Mouse (Mus musculus) megakaryocyte progenitor cell, adult 5-6 weeks (primary cell): ENCODE measurements around the gene Syngr2. TPM values are rescaled to one million over a fixed set of nuclear protein-coding genes. Genes with fewer than 3 reads are reported as not detected.
A peak's percentile ranks its signal among the peaks of the same experiment; 100 is the strongest.
"Not testable (repeated sequence)": the region's sequence is repeated elsewhere in the genome, so short reads cannot be mapped to it uniquely, and the experiment has no call there.

ENCODE experiments used
- ATAC-seq: replicated peaks from 2 replicates; pipeline ENCODE4 v1.8.0; 2016; ENCODE audit warnings: mild to moderate bottlenecking, moderate TSS enrichment, inconsistent platforms; ENCODE audit not compliant: poor library complexity
- total RNA-seq, 2 experiments: library from RNA; stranded (forward) in 1 of 2; stranded (reverse) in 1 of 2; fragments of 157-497, 149-512 nt in 1 of 2; fragments of 200-1000 nt in 1 of 2; gene quantifications; 2 replicates each; pipeline versions ENCODE4 v1.2.3 to v1.2.4; 2015 to 2017

The Syngr2 gene
- total RNA-seq, 2 experiments from 2014 or later = 164 to 243 TPM

DNA sequence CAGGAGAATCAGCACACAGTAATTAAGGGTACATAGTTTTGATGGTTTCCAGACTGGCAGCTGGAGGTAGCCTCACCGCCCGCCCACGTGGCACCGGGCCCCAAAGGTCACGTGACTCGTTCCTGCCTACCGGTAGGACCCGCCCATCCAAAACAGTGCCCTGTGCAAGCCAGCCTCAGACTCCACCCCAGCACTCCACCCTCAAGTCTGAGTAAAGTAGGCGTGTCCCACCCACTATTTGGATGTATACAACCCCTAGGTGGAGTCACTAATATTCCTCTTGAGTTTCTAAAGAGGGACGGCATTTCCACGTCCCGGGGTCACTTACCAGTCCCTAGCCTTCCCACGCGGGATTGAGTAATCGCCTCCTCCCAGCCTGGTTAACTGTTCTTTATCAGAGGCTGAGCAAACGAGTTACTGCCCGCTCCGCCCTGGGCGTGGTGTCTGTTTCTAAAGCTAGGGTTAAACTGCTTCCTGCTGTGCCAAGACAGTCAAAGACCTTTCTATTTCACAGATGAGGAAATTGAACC, 28.8 kb upstream of the Syngr2 start:
- ATAC-seq = peak; percentile 60

DNA sequence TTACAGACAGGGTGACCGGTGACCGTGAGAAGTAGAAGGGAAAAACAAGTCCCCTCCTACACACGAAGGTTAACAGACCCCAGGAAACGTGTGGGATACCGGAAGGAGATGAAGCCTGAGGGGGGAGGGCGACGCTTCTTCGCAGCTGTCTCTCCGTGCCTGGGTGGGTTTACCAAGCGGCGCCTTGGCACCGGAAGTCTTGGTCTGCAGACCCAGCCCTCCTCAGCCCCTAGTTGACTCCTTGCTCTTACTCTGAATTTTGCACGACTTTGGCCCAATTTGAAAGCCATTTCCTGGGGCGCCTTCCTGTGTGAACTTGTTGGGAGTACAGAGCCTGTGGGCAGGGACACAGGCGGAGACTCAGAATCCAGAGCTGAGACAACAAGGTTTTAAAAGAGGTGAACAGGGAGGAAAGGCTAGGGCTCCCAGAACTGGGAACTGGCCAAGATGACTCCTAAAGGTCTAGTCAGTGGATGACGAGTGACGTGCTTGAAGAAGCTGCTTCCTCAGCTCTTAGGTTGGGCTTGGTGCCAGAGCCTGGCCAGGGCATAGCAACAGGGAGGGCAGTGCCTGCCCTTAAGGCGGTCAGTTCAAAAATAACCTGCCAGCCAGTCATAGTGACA, 28.2 kb upstream of the Syngr2 start:
- no peak; the same call in 1 of the 2 replicates for ATAC-seq

DNA sequence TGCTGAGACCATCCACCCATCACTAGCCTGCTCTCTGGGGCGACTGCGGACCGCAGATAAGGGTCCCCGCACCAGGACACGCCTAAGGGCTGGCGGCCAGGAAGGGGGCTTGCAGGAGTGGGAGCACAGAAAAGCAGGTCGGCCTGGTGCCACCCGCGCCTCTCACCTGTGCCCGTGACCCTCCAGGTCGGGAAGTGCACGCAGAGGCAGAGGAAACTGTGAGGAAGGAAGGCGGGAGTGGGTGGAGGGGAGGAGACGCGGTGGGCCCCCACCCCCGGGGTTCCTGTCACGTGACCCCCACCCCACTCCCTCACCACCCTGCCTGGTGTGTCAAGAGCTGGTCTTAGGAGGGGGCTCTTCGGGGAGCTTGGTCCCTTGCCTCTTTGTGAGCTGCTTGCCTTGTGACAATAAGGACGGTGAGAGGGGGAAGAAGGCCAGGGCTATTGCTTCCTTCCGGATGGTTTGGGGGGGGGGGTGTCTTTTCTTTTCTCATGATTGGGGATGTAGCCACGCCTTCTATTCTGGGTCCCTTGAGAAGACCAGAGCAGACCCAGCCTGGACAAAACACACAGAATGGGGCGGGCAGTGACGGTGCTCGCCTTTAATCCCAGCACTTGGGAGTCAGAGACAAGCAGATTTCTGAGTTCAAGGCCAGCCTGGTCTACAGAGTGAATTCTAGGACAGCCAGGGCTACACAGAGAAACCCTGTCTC, 27.3 kb upstream of the Syngr2 start, which contains the start of the genes Tmc8 and Tmc6:
Tmc8 (plus strand) TSS at position 84 of the 712 bp plus-strand sequence.
Tmc6 (minus strand) TSS at position 206 of the 712 bp plus-strand sequence.
- ATAC-seq = peak; percentile 4

DNA sequence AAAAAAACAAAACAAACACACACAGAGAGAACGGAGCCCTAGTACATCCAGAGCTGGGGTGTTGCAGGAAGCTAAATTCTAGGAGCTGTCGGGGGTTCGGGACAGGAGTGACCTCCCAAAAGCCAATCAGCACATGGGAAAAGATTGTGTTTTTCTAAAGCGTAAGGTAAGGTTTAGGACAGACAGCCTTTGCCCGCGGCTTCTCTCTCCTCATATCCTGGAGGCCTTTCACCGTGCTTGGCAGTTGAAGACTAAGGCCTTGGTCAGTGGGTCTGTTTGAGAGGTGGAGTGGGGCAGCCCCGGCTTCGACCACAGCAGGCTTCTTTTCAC, 26.8 kb upstream of the Syngr2 start:
- no peak for ATAC-seq

DNA sequence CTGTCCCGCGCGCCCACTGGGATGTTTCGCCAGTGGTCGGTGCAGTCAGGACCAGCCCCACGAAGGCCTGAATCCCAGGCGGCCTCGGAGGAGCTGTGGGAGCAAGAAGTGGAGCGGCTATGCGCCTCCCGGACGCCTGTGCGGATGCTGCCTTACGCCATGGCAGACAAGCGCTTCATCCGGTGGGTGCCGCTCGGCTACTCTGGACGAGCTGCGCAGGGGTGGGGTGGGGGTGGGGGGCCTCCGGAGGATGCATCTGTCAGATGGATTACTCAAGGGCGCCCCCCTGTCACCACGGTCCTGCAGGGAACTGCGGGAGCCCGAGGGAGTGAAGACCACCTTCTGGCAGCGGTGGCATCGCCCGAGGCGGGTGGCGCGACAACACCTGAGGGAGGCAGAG, 26.4 kb upstream of the Syngr2 start:
- ATAC-seq = peak; percentile 7; the same call in 1 of the 2 replicates

DNA sequence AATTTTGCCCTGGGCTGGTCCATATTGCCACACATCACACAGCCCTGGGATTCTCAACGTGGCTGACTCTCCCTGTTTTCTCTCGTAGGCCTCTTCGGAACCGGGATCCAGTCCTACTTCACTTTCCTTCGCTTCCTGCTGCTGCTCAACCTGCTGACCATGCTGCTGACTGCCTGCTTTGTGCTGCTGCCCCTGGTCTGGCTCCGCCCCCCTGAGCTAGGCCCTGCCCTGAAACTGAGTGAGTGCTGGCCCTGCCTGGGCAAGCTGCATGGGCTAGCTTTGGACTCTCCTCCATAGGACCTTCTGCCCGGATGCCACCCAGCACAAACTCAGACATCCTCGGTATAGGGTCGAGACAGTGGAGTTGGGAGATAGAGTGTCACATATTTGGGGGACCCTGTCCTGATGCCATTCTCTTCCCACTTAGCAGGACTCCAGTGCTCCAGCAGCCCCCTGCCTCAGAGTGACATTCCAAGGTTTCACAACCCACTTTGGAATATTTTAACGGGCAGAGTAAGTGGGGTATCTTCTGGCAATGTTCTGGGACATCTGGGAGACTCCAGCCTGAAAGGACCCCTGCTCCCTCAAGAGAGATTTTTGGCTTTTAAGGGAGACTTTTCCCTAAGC, 25.7 kb upstream of the Syngr2 start:
- ATAC-seq = no peak

DNA sequence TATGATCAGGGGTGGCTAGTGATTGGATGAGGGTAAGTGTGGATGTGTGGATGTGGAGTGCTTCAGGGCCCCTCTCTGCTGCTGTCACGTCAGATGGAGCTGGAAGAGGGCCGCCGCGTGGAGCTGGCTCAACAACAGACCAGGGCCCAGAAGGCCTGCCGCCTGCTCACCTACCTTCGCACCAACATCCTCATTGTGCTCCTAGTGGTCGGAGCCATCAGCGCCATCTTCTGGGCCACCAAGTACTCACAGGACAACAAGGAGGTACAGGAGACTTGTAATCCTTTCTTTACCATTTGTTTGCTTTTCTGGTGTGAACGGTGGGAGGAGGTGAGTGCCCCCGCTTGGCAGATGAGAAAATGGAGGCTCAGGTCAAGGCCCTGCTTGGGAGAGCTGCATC, 23.2 kb upstream of the Syngr2 start:
- ATAC-seq = peak; percentile 64

DNA sequence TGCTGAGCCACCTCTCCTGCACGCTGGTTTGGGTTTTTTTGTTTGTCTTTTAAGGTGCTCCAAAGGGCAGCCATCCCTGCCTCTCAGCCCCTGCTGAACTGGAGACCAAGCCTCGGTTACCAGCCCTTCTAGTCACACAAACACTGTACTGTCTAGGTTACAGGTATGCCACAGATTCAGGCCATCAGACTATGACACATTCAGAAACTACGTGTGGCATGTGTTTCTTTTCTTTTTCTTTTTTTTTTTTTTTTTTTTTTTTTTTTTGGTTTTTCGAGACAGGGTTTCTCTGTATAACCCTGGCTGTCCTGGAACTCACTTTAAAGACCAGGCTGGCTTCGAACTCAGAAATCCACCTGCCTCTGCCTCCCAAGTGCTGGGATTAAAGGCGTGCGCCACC, 21.0 kb upstream of the Syngr2 start:
- ATAC-seq = not testable (repeated sequence)

DNA sequence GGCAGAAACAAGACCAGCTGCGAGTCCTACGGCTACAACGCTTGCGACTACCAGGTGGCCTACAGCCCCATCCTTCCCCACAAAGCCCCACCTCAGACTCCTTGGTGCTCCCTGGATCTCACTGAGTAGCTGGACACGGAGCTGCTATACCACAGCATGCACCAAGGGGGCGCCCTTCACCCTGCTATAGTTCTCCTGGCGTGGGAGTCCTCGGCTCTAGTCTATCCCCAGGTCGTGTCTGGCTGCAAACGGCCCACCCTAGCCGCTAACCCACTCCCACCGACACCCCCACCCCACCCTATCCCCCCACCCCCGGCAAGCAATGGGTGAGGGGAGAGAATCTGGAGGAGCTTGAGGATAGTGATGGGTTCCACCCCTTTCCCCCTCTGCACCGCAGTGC, 19.2 kb upstream of the Syngr2 start:
- peak; percentile 61 for ATAC-seq

DNA sequence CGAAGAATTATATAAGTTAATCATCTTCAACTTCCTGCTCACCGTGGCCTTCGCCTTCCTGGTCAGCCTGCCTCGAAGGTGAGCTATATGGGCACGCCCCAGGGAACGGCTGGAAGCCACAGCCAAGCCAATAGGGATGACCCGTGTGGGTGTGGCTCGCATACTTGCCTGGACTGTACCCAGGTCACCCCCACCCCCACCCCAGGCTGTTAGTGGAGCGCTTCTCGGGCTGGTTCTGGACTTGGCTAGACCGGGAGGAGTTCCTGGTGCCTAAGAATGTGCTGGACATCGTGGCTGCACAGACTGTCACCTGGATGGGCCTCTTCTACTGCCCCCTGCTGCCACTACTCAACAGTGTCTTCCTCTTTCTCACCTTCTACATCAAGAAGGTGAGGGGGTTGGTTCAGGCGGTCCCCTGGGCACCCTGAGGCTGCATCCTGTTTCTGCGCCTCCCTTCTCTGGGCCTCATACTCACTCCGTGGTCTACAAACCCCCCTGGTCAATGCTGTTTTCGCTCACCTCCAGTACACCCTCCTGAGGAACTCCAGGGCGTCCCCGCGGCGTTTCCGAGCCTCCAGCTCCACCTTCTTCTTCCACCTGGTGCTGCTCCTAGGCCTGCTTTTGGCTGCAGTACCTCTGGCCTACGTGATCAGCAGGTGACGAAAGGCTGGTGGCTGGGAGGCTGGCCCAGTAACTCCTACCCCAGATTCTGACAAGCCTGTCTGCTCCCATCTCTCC, 18.6 kb upstream of the Syngr2 start:
- no peak for ATAC-seq

DNA sequence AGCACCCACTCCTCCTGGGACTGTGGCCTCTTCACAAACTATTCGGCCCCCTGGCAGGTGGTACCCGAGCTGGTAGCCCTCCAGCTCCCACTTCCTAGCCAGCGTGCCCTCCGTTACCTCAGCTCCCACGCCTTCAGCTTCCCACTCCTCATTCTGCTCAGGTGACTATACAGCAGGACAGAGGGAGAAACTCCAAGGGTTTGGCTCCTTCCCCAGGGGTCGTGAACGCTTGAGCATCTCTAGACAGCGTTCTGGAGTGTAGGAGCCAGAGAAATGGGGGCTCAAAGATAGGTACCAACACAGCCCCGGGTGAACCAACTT, 18.1 kb upstream of the Syngr2 start:
- no peak for ATAC-seq

DNA sequence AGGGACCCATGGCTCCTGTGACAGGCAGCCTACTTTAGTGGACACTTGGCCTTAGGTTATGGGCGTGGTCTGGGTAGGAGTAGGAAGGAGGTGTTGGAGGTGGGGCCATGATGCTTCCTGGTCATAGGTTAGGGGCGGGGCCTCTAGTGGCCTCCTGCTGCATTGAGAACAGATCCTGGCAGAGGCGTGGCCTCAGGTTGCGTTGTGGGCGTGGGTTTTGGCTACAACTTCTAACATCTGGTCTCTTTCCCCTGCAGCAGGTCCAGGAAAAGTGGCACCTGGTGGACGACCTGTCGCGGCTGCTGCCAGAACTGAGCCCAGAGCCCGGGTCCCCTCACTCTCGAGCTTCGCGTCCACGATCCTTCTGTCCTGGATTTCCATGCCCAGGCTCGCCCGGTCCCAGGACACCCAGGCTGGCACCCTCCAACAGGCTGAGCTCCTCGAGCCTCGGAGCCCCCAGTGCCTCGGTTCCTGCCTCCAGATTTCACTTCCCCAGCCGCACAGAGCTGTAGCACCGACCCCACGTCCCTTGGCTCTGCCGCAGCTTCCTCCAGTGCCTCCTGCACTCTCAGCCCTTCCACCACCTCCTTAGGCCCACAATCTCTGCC, 17.1 kb upstream of the Syngr2 start:
- ATAC-seq = peak; percentile 86

DNA sequence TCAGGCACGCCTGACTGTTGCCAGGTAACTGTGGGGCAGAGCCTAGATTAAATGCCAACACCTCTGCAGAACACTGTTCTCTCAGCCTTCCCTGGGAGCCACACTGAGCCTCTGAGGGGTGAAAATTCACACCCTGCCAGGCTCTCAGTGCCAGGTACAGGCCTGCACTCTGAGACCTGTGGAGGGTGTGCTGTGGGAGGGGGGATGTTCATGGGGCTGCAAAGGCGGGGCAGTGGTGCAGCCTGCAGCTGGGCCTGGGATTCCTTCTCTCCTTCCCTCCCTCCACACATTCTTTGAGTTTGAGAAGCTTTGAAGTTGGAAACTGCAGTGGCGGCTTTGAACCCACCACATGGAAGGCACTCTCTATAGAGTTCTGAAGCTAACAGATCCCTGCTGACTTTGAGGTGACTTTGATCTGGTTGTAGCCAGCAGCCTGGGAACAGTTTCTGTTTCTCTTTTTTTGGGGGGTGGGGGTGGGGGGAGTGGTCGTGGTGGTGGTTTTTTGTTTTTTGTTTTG, 15.4 kb upstream of the Syngr2 start:
- no peak for ATAC-seq

DNA sequence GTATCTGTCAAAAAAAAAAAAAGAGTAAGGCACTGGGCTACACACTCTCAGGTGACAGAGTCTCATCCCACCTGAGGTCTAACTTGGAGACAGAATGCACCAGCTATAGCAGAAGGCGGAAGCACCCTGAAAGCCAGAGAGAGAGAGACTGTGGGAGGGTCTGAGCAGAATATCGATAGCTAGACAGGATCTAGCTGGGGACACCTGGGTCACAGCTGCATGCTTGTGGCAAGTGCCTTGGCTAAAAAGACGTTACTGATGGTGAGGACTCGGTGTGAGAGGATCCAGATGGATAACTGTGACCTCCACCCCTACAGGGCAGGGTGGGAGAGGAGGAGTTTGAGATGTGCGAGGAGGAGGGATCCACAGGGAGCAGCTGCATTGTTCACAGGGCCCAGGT, 12.5 kb upstream of the Syngr2 start:
- no peak for ATAC-seq

DNA sequence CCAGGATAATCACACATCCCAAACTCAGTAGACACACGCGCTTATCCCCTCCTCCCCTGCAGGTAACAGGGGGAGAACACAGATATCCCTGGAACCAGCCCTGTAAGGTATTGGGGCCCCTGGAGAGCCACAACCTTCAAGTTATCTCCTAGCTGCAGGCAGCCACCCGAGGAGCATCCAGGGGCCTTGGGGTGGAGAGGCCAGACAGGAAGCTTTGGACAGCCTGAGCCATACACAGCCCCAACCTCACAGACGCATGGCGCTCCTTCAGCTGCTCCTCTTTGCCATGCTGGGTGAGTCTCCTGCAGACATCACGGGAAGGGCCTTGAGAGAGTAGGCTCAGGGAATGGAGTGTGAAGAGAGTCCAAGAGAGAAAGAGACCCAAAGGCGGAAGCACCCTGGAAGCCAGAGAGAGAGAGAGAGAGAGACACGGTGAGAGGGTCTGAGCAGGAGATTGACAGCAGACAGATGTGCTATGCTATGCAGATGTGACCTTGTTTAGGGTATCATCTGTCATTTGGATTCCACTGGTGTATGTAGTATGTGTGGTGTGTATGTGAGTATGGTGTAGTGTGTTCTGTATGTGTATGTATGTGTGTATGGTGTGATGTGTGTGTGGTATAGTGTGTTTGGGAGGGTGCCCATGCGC, 11.8 kb upstream of the Syngr2 start, which contains the start of gene 6030468B19Rik:
6030468B19Rik (plus strand) TSS at position 150 of the 649 bp plus-strand sequence.
- peak; percentile 73 for ATAC-seq

DNA sequence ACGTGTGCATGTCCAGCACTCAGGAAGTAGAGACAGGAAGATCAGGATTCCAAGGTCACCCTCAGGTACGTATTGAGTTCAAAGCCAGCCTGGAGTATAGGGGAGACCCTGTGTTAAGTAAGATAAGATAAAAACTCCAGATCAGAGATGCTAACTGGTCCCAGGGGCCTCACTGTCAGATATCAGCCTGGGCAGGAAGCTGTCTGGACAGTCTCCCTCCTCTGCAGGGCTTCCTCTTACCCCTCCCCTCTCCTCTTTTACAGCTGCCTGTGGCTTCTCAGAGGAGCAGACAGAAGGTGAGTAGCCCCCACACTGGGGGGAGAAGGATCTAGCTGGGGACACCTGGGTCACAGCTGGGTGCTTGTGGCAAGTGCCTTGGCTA, 11.3 kb upstream of the Syngr2 start:
- peak; percentile 20; the same call in 1 of the 2 replicates for ATAC-seq

DNA sequence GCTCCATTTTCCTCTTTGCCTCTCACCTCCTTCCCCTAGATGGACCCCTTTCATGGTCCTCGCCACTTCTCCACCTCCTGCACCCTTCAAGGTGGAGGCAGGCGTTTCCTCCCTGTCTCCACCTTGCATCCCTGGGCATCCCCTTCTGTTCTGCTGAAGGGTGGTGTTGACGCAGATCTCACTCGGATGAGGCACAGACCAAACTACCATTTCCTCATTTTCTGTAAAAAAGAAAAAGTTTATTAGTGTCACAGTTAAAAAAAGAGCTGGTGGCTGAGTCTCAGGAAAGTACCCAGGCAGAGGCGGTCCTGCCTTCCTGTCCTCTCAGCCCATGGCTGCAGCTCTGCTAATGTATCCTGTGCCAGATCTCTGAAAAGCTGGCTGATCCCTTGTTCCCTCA, 10.3 kb upstream of the Syngr2 start:
- ATAC-seq = no peak

DNA sequence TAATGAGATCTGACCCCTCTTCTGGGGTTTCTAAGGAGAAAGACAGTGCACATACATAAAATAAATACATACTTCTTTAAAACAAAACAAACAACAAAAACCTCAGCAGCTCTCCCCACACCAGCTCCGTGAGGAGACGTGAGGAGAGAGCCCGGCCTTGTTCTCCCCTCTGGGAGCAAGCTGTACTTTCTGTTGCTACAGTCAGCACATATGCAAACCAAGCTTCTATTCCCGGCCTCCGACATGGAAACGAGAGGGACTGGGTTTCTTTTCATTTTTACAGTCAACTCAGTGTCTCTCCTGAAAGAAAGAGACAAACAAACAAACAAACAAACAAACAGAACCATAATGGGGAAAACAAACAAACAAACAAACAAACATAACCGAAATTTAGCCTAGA, 9.4 kb upstream of the Syngr2 start:
- ATAC-seq = no peak

DNA sequence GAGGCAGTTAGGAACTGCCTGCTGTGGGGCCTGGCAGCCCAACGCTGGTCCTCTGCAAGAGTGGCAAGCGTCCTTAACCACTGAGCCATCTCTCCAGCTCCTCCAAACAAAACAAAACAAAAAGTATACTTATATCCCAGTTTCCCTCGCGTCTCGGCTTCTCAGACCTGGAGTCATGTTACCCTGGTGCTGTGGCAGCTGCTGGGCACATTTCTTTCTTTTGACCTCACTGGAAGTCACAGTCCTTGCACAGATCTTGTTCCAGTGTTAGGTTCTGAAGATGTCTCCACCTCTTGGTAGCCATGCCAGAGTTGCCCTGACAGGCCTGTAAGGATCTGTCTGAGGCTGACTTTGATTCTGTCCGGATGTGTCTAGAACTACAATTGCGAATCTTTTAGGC, 7.8 kb upstream of the Syngr2 start:
- no peak for ATAC-seq

DNA sequence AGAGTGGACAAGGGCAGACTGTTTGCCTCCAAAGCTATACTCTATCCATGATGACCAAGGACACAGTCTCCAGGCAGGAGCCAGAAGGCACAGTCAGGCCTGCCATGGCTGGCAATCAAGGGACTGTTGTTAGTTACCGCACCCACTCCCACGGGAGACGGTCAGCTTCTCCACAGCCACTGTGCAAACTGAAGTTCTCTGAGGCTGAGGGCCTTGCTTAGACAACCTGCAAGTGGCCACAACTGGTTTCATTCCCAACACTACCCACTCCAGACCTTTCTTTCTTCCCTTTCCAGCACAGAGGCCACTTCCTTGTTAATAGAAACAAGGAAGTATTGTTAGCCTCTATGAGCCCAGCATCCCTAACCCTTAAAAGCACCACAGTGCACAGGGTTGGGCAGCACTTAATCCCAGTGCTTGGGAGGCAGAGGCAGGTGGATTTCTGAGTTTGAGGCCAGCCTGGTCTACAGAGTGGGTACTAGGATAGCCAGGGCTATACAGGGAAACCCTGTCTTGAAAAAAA, 6.2 kb upstream of the Syngr2 start:
- ATAC-seq = peak; percentile 45; the same call in 1 of the 2 replicates
